9 mouse cellular contexts compared by ENCODE assay signal in genomic region chr4:128897911-128898421, GRCm38 (mm10). TPM values are rescaled to one million over a fixed set of nuclear protein-coding genes. Genes with fewer than 3 reads are reported as not detected.
DNase-seq lines count a peak whose midpoint lies in the region; ATAC-seq lines count a peak whose summit lies in the region.
"Had no signal": no experiment of that assay in that cellular context is flagged by ENCODE, and none has a peak within 500 bp of the region (broad histone marks: within the 10 kb centered on the region; RNA-seq: fewer than 3 reads in every experiment).

No protein-coding gene starts in this region.

- no peaks in the 10 kb centered on the region for H3K36me3 ChIP-seq in liver, embryonic 11.5 days (ENCODE audit: control insufficient read depth, insufficient read depth, low read length)
- no peaks in the 10 kb centered on the region for H3K36me3 ChIP-seq in liver, embryonic 12.5 days
- peaks cover 19% of the 10 kb centered on the region for H3K36me3 ChIP-seq in kidney, embryonic 15.5 days
- H3K36me3 ChIP-seq: G1E had no signal

- H3K27me3 ChIP-seq in liver, embryonic 11.5 days (replicated peaks; ENCODE audit: control insufficient read depth, insufficient read depth, low read length) = no peaks in the 10 kb centered on the region
- peaks cover 1% of the 10 kb centered on the region; the same call in 1 of the 2 replicates for H3K27me3 ChIP-seq in liver, embryonic 12.5 days (replicated peaks)
- no peaks in the 10 kb centered on the region for H3K27me3 ChIP-seq in kidney, embryonic 15.5 days

- H3K9me3 ChIP-seq in liver, embryonic 11.5 days (ENCODE audit: control insufficient read depth, low read length) = no peaks in the 10 kb centered on the region
- H3K9me3 ChIP-seq in liver, embryonic 12.5 days (replicated peaks) = no peaks in the 10 kb centered on the region
- H3K9me3 ChIP-seq in kidney, embryonic 15.5 days (replicated peaks) = no peaks in the 10 kb centered on the region
- H3K9me3 ChIP-seq: G1E had no signal

- no peak overlapping the region for H3K9ac ChIP-seq in liver, embryonic 11.5 days (ENCODE audit: low read depth, low read length)
- H3K9ac ChIP-seq in liver, embryonic 12.5 days = no peak overlapping the region
- no peak overlapping the region for H3K9ac ChIP-seq in kidney, embryonic 15.5 days

- 17% methylated on average over 7 of the region's 7 CpGs for WGBS in liver, embryonic 11.5 days
- WGBS in liver, embryonic 12.5 days (ENCODE audit: insufficient replicate concordance) = 18% methylated on average over 7 of the region's 7 CpGs
- 9% methylated on average over 6 of the region's 7 CpGs for WGBS in kidney, embryonic 15.5 days

- H3K4me1 ChIP-seq in liver, embryonic 11.5 days (replicated peaks; ENCODE audit: control insufficient read depth, insufficient read depth, low read length) = peaks cover 6% of the 10 kb centered on the region
- peaks cover 7% of the 10 kb centered on the region; the same call in 1 of the 2 replicates for H3K4me1 ChIP-seq in liver, embryonic 12.5 days
- H3K4me1 ChIP-seq in kidney, embryonic 15.5 days = peaks cover 32% of the 10 kb centered on the region

- DNase-seq in liver, embryonic 11.5 days (ENCODE audit: low spot score) = no peak
- DNase-seq in forelimb bud, embryonic 11.5 days (ENCODE audit: low read depth, low spot score) = peak; percentile 78
- peak; percentile 73 for DNase-seq in neural tube, embryonic 10.5 days (ENCODE audit: extremely low spot score, low spot score)
- no peak for DNase-seq in gastrocnemius, postnatal 14 days
- DNase-seq in B cell, adult 2 months = no peak

- no peak overlapping the region for H3K4me2 ChIP-seq in liver, embryonic 11.5 days
- no peak overlapping the region for H3K4me2 ChIP-seq in liver, embryonic 12.5 days
- H3K4me2 ChIP-seq in kidney, embryonic 15.5 days = 0 out of 2 replicates have a peak overlapping the region, but pooled peaks have one; percentile 8

- peak overlapping the region; percentile 9; the same call in 1 of the 2 replicates for H3K27ac ChIP-seq in liver, embryonic 11.5 days (ENCODE audit: low read depth, low read length)
- H3K27ac ChIP-seq in liver, embryonic 12.5 days = no peak overlapping the region
- H3K27ac ChIP-seq in kidney, embryonic 15.5 days = peak overlapping the region; percentile 92

- ATAC-seq in liver, embryonic 11.5 days (replicated peaks; ENCODE audit: low FRiP score) = no peak
- ATAC-seq in liver, embryonic 12.5 days = no peak
- peak; percentile 55 for ATAC-seq in kidney, embryonic 15.5 days (replicated peaks; ENCODE audit: low FRiP score)
- no peak for ATAC-seq in megakaryocyte-erythroid progenitor cell, adult 5-6 weeks (replicated peaks; ENCODE audit: low FRiP score, low TSS enrichment, poor library complexity, severe bottlenecking)

- no peak overlapping the region for H3K4me3 ChIP-seq in liver, embryonic 11.5 days (ENCODE audit: low read depth, low read length)
- no peak overlapping the region for H3K4me3 ChIP-seq in liver, embryonic 12.5 days
- no peak overlapping the region for H3K4me3 ChIP-seq in kidney, embryonic 15.5 days (replicated peaks)

- intact Hi-C loops in gastrocnemius, postnatal 14 days (cut with DNase I; ENCODE audit: low total_unique reads) = no loop called here

RNA-seq across cellular contexts. Expression of gene Trim62, which starts 14.6 kb away (rescaled TPM):
- polyA plus RNA-seq in liver, embryonic 11.5 days (2014; fragmentation: Nextera tagmentation; extraction: Ambion mirVana) = 3.0 and 4.3 TPM in 2 replicates
- polyA plus RNA-seq in liver, embryonic 12.5 days (2016; fragmentation: Nextera tagmentation; extraction: Ambion mirVana) = 1.3 and 1.8 TPM in 2 replicates
- 6.8 and 7.1 TPM in 2 replicates for polyA plus RNA-seq in kidney, embryonic 15.5 days (2015; fragmentation: Nextera tagmentation; extraction: Ambion mirVana)
- 0.54 and 0.79 TPM in 2 replicates for total RNA-seq in megakaryocyte-erythroid progenitor cell, adult 5-6 weeks (2014; fragmentation: Nextera tagmentation)
- 0.38 TPM in 1 of 2 replicates, not detected in the other for total RNA-seq in megakaryocyte-erythroid progenitor cell, adult 5-6 weeks (2017)
- 1 to 10 TPM; 1.1 to 1.4 TPM for total RNA-seq in gastrocnemius, postnatal 14 days (2021)
- polyA plus RNA-seq: G1E had no signal

Comparison
In these comparisons a context has a peak if more than half of its experiments do, and no peak if none do; other contexts are left out.
1. DNase-seq: peak in forelimb bud, embryonic 11.5 days (single experiment) and neural tube, embryonic 10.5 days (single experiment); none in liver, embryonic 11.5 days (single experiment), gastrocnemius, postnatal 14 days (single experiment) and B cell, adult 2 months (0 of 2).